Mouse (Mus musculus) heart, embryonic 11.5 days (tissue): ENCODE measurements around the gene Trak2. TPM values are rescaled to one million over a fixed set of nuclear protein-coding genes. Genes with fewer than 3 reads are reported as not detected.

ENCODE experiments used
- ATAC-seq: fragments of 200-750 bp; cut with Nextera tagmentation; replicated peaks from 2 replicates; pipeline ENCODE4 v1.8.0; 2017; ENCODE audit warnings: moderate library complexity; ENCODE audit not compliant: insufficient number of reproducible peaks, low FRiP score, low TSS enrichment
- H3K27ac ChIP-seq: fragments of 300-500 bp; sonication (generic); 2 replicates; pipeline ENCODE4 v1.5.1; 2014; ENCODE audit warnings: mild to moderate bottlenecking, low read depth, low read length
- H3K27me3 ChIP-seq: fragments of 300-500 bp; sonication (generic); 2 replicates; pipeline ENCODE4 v1.6.1; 2014; ENCODE audit warnings: mild to moderate bottlenecking, low read length, mixed read lengths; ENCODE audit not compliant: control insufficient read depth, insufficient read depth
- H3K36me3 ChIP-seq: fragments of 300-500 bp; sonication (generic); 2 replicates; pipeline ENCODE4 v1.6.1; 2014; ENCODE audit warnings: mild to moderate bottlenecking, low read length, moderate library complexity, mixed read lengths; ENCODE audit not compliant: control insufficient read depth, insufficient read depth
- H3K4me1 ChIP-seq: fragments of 300-500 bp; sonication (generic); 2 replicates; pipeline ENCODE4 v1.6.1; 2014; ENCODE audit warnings: low read length; ENCODE audit not compliant: control insufficient read depth, insufficient read depth
- H3K4me2 ChIP-seq: fragments of 300-500 bp; sonication (generic); 2 replicates; pipeline ENCODE4 v1.6.1; 2014; ENCODE audit warnings: mild to moderate bottlenecking, moderate library complexity
- H3K4me3 ChIP-seq: fragments of 300-500 bp; sonication (generic); 2 replicates; pipeline ENCODE4 v1.5.1; 2014; ENCODE audit warnings: low read depth, low read length
- H3K9ac ChIP-seq: fragments of 300-500 bp; sonication (generic); 2 replicates; pipeline ENCODE4 v1.6.1; 2014; ENCODE audit warnings: mild to moderate bottlenecking, low read depth, low read length, moderate library complexity
- H3K9me3 ChIP-seq: fragments of 300-500 bp; sonication (generic); replicated peaks from 2 replicates; pipeline ENCODE4 v1.6.1; 2016; ENCODE audit warnings: low read length; ENCODE audit not compliant: control insufficient read depth
- WGBS: fragments of 180-500 bp; shearing (Covaris S2); extraction: QIAGEN DNeasy Blood & Tissue Kit; methylation state at CpG from one replicate; pipeline ENCODE4 v1.1.7; 2014; ENCODE audit not compliant: insufficient replicate concordance; 5-methylcytosine and 5-hydroxymethylcytosine counted together
- polyA plus RNA-seq: library from polyadenylated mRNA; unstranded; fragments of >200 nt; fragmentation: Nextera tagmentation; extraction: Ambion mirVana; gene quantifications from 2 replicates; pipeline ENCODE4 v1.2.1, GENCODE M21; 2014

The Trak2 gene
- polyA plus RNA-seq = 29.8 and 33.9 TPM in 2 replicates

DNA sequence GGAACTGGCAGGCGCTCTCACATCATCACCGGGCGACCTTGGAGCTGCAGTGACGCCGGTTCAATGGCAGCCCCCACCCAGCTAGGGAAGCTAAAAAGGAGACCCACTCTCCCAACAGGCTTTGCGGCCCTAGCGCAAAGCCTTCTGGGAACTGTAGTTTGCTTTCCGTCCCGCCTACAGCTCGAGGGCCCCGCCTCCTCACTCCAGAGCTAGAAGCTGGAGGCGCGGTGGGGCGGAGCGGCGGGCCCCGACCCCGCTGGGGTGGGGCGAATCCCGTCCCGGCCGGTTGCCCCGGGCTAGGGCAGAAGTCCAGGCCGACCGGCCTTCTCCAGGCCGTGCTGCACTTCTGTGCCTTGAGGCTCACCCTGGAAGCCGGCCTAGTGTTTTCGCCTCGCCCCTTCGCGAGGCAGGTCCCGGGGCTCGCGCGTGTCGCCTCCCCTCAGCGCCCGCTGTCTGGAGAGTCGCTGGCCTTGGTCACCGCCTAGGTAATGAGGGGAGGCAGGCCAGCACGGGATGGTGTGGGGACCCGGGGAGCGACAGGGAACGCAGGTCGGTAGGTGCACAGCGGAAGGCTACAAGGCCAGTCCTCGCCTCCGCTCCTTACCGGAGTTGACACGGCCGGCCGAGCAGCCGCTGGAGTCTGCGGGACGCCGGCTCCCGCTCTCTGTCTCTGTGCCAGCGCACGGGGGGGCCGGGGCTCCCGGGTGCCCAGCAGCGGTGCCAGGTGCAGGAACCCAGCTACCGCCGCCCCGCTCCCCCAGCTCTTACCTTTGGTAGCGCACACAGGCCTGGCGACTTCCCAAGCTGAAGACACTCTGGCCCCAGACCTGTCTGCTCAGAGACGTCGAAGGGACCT is at the start of gene Trak2, which contains the start of gene Stradb:
Trak2 (minus strand) TSS at position 65 of the 856 bp plus-strand sequence.
Stradb (plus strand) TSS at position 157 of the 856 bp plus-strand sequence.
- Histone ChIP-seq H3K4me2 (peak within 1 kb of the TSS; percentile 85), H3K27ac (peak within 1 kb of the TSS; percentile 83), H3K4me3 (peak within 1 kb of the TSS; percentile 79), H3K4me1 (peaks cover 18% of the 10 kb centered on the region), H3K36me3 (no peaks in the 10 kb centered on the region), H3K9ac (peak within 1 kb of the TSS; percentile 90), H3K27me3 (no peaks in the 10 kb centered on the region), H3K9me3 (no peaks in the 10 kb centered on the region)
- WGBS = 1% methylated on average over 67 of the region's 69 CpGs
- peak; percentile 95 for ATAC-seq

DNA sequence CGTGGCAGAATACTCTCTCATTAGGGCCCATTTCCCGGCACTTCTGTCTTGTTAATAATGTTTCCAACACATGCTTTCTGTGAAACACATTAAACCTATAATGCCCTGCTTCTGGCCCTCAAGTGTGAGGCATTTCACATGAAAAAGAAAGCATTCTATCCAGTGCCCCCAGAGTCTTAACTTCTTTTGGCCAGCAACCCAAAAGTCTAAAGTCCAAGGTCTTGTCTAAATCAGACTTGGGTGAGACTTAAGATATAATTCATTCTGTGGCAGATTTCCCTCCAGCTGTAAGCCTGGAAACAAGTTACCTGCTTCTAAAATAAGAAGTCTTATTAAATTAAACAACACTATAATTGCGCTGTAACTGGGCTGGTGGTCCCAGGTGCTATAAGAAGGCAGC is 48.3 kb upstream of the Trak2 start:
- Histone ChIP-seq H3K4me2 (no peak overlapping the region), H3K4me1 (no peaks in the 10 kb centered on the region), H3K36me3 (no peaks in the 10 kb centered on the region), H3K27ac (no peak overlapping the region), H3K9ac (no peak overlapping the region), H3K9me3 (no peaks in the 10 kb centered on the region), H3K27me3 (no peaks in the 10 kb centered on the region), H3K4me3 (no peak overlapping the region)
- no peak for ATAC-seq
- 80% methylated on average over 3 of the region's 3 CpGs for WGBS

DNA sequence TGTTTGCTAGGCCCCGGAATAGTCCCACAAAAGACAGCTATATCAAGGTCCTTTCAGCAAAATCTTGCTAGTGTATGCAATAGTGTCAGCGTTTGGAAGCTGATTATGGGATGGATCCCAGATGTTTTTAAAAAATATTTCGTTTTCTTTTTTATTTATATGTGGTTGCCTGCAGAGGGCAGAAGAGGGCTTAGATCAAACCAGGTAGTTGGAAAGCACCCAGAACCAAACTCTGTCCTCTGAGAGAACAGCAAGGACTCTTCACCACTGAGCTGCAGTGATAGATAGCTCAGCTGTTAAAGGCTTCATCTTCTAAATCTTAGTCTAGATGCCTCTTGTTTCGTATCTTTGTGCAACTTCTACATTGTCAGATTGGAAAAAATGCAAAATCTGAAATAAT is 36.0 kb upstream of the Trak2 start:
- no peak for ATAC-seq

DNA sequence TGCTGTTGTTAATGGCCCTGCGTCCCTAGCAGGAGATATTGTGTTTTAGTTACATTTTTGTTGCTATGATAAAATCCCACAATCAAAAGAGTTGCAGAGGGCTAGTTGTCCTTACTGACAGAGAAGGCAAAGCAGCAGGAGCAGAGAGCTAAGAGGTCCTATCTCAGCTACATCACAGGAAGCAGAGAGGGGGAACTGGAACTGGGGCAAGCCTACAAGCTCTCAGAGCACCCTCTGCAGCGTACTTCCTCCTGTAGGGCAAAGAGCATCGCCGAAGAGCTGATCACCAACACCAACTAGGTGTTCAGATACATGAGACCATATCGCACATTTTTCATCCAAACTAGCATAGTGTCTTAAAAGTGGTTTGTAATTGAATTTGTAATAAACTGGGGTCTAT is 22.1 kb upstream of the Trak2 start:
- Histone ChIP-seq H3K36me3 (no peaks in the 10 kb centered on the region), H3K27me3 (no peaks in the 10 kb centered on the region), H3K27ac (no peak overlapping the region), H3K4me2 (no peak overlapping the region), H3K4me1 (no peaks in the 10 kb centered on the region), H3K9me3 (no peaks in the 10 kb centered on the region), H3K4me3 (no peak overlapping the region), H3K9ac (no peak overlapping the region)
- WGBS = 87% methylated on average over 5 of the region's 5 CpGs
- ATAC-seq = no peak

More for the DNA sequence above, 36.0 kb upstream of the Trak2 start:
- H3K9me3 ChIP-seq = no peaks in the 10 kb centered on the region
- H3K36me3 ChIP-seq = no peaks in the 10 kb centered on the region
- no peaks in the 10 kb centered on the region for H3K4me1 ChIP-seq
- H3K4me3 ChIP-seq = no peak overlapping the region
- no peaks in the 10 kb centered on the region for H3K27me3 ChIP-seq
- no peak overlapping the region for H3K9ac ChIP-seq
- H3K4me2 ChIP-seq = no peak overlapping the region
- no peak overlapping the region for H3K27ac ChIP-seq
- WGBS = 29% methylated on average over 4 of the region's 4 CpGs

DNA sequence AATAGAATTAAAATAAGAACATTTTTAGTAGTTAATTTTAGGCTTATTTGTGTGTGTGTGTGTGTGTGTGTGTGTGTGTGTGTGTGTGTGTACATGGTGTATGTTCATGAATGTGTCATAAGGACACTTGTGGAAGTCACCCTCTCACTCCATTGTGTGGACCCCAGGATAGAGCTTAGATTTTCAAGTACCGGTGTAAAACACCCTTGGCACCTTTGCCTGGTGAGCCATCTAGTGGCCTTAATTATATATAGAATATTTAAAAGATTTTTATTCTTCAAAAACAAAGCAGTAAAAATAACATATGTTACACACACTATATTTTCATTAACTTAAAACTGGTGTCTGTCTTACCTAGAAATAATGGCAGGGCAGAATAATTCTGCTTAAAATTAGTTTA is 20.5 kb upstream of the Trak2 start:
- 40% methylated on average over 1 of the region's 1 CpGs for WGBS
- H3K9ac ChIP-seq = no peak overlapping the region
- no peak for ATAC-seq
- no peaks in the 10 kb centered on the region for H3K4me1 ChIP-seq
- H3K36me3 ChIP-seq = no peaks in the 10 kb centered on the region
- no peaks in the 10 kb centered on the region for H3K9me3 ChIP-seq
- no peaks in the 10 kb centered on the region for H3K27me3 ChIP-seq
- H3K27ac ChIP-seq = no peak overlapping the region
- no peak overlapping the region for H3K4me3 ChIP-seq
- no peak overlapping the region for H3K4me2 ChIP-seq

DNA sequence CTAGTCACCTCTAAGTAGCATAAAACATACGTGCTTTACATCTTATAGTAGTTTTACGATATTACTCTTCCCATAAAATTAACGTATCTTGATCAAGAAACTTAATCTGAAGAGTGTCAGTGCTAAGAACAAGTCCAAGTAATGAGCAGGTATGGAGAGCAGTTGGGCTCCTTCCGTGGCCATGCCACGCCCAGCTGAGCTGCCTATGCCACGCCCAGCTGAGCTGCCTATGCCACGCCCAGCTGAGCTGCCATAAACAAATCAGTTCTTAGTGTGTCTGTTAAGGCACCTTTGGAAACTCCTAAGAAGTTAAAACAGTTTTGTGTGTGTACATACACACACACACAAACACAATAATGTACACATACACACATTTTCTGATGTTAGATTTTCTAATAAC is 19.9 kb upstream of the Trak2 start:
- H3K27ac ChIP-seq = no peak overlapping the region
- no peak overlapping the region for H3K9ac ChIP-seq
- no peaks in the 10 kb centered on the region for H3K4me1 ChIP-seq
- no peaks in the 10 kb centered on the region for H3K9me3 ChIP-seq
- H3K27me3 ChIP-seq = no peaks in the 10 kb centered on the region
- H3K4me2 ChIP-seq = no peak overlapping the region
- H3K36me3 ChIP-seq = no peaks in the 10 kb centered on the region
- no peak overlapping the region for H3K4me3 ChIP-seq
- no peak; the same call in 1 of the 2 replicates for ATAC-seq
- 80% methylated on average over 7 of the region's 7 CpGs for WGBS

DNA sequence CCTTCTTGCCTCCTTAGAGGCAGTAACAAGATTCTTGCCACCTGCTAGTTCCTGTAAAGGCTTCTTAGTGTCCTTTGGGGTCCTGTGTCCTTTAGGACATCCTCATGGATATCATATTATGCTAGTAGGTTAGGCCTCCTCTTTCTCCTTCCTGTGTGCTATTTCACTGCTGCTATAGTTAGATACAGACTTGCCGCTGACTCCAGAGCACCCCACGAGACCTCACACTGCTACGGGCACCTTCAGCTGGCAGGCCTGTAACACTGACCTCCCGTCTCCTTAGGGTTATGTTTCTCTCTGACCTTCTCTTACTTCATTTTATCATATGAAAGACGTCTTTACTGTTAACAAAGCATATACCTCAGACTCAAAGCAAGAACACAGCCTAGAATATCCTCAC is 11.4 kb upstream of the Trak2 start:
- Histone ChIP-seq H3K4me1 (no peaks in the 10 kb centered on the region), H3K4me2 (no peak overlapping the region), H3K27me3 (no peaks in the 10 kb centered on the region), H3K27ac (no peak overlapping the region), H3K36me3 (no peaks in the 10 kb centered on the region; the same call in 1 of the 2 replicates), H3K9ac (no peak overlapping the region), H3K4me3 (no peak overlapping the region), H3K9me3 (no peaks in the 10 kb centered on the region)
- ATAC-seq = no peak
- WGBS = 80% methylated on average over 5 of the region's 5 CpGs

DNA sequence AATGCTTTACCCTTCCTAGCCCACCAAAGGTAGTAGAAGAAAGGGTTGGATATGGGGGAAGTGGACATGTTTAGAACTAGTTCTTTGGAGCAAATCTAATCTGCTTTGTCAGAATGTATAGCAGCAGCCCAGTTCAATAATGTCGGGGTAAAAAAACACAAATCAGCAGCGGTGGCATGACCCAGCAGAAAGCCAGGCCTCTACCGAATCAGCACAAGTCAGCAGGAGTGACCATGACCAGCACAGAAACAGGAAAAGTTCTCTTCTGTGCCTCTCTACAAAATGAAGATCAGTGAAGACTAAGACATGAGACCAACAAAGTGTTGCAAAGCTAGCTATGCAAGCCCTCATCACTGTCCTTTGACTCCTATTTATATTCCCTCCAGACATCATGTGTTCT is 9.0 kb upstream of the Trak2 start:
- Histone ChIP-seq H3K4me3 (no peak overlapping the region), H3K9ac (no peak overlapping the region), H3K27ac (no peak overlapping the region), H3K27me3 (no peaks in the 10 kb centered on the region), H3K4me1 (no peaks in the 10 kb centered on the region), H3K36me3 (no peaks in the 10 kb centered on the region; the same call in 1 of the 2 replicates), H3K4me2 (no peak overlapping the region), H3K9me3 (no peaks in the 10 kb centered on the region)
- no peak for ATAC-seq
- 83% methylated on average over 3 of the region's 3 CpGs for WGBS
